Comparison of ENCODE assay signal across 16 mouse cellular contexts in the genomic region with DNA sequence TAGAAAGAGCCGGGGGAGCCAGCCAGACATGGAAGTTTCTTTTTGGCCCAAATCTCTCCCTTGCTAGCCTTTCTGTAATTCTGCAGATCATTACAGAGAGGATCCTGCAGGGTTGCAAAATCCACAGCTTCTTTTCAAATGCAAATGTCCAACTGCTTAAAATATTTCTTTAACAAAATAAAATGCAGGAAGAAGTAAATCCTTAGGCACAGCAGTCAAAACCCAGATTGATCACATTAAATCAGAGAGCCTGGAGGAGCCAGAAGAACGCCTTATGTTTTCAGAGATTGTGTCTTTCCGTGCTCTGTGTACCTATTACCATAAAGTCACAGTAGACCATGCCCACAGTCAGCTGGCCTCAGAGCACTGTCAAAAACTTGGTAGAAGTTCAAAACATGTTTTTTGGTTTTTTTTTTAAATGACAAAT.
DNase-seq lines count a peak whose midpoint lies in the region; ATAC-seq and TF ChIP-seq lines count a peak whose summit lies in the region.
"Had no signal": no experiment of that assay in that cellular context is flagged by ENCODE, and none has a peak within 500 bp of the region (broad histone marks: within the 10 kb centered on the region; RNA-seq: fewer than 3 reads in every experiment).

No protein-coding gene starts in this region.

- H3K4me2 ChIP-seq in lung, embryonic 16.5 days (ENCODE audit: low read depth, low read length) = no peak overlapping the region
- no peak overlapping the region for H3K4me2 ChIP-seq in forebrain, embryonic 14.5 days (ENCODE audit: low read length)
- H3K4me2 ChIP-seq in midbrain, postnatal 0 days (ENCODE audit: low read depth, low read length, poor library complexity, severe bottlenecking) = no peak overlapping the region; the same call in 1 of the 2 replicates
- no peak overlapping the region for H3K4me2 ChIP-seq in hindbrain, postnatal 0 days (ENCODE audit: low read depth, low read length)
- H3K4me2 ChIP-seq: heart, embryonic 15.5 days; limb, embryonic 15.5 days had no signal

- peak; percentile 52; the same call in 1 of the 2 replicates for ATAC-seq in frontal cortex, adult (ENCODE audit: low TSS enrichment)
- ATAC-seq in lung, embryonic 16.5 days (ENCODE audit: low read depth) = no peak
- ATAC-seq in forebrain, embryonic 14.5 days = peak; percentile 74
- ATAC-seq in midbrain, postnatal 0 days (ENCODE audit: low FRiP score) = 0 out of 2 replicates have a peak, but pooled peaks have one; percentile 54
- ATAC-seq in hindbrain, postnatal 0 days = no peak

- TF ChIP-seq CTCF in midbrain, postnatal 0 days (IDR thresholded peaks at IDR 0.05) = no peak
- TF ChIP-seq CTCF in hindbrain, postnatal 0 days (IDR thresholded peaks at IDR 0.05; ENCODE audit: low read depth) = no peak

- peak overlapping the region; percentile 36; the same call in 1 of the 2 replicates for H3K27ac ChIP-seq in lung, embryonic 16.5 days (ENCODE audit: low read length)
- H3K27ac ChIP-seq in forebrain, embryonic 14.5 days (ENCODE audit: low read depth, low read length) = no peak overlapping the region
- 0 out of 2 replicates have a peak overlapping the region, but pooled peaks have one; percentile 26 for H3K27ac ChIP-seq in midbrain, postnatal 0 days (ENCODE audit: low read depth, low read length)
- no peak overlapping the region for H3K27ac ChIP-seq in hindbrain, postnatal 0 days
- H3K27ac ChIP-seq: heart, embryonic 15.5 days; limb, embryonic 15.5 days had no signal

- no peaks in the 10 kb centered on the region for H3K9me3 ChIP-seq in lung, embryonic 16.5 days (ENCODE audit: control insufficient read depth, low read length)
- H3K9me3 ChIP-seq in forebrain, embryonic 14.5 days (replicated peaks; ENCODE audit: control insufficient read depth, low read length) = no peaks in the 10 kb centered on the region
- H3K9me3 ChIP-seq in midbrain, postnatal 0 days (ENCODE audit: low read length) = no peaks in the 10 kb centered on the region
- H3K9me3 ChIP-seq in hindbrain, postnatal 0 days (ENCODE audit: low read length) = no peaks in the 10 kb centered on the region
- H3K9me3 ChIP-seq: heart, embryonic 15.5 days; limb, embryonic 15.5 days had no signal

- no peaks in the 10 kb centered on the region for H3K27me3 ChIP-seq in lung, embryonic 16.5 days (ENCODE audit: control insufficient read depth, insufficient read depth, low read depth, low read length)
- no peaks in the 10 kb centered on the region for H3K27me3 ChIP-seq in forebrain, embryonic 14.5 days (replicated peaks; ENCODE audit: control insufficient read depth, insufficient read depth, low read length)
- no peaks in the 10 kb centered on the region for H3K27me3 ChIP-seq in midbrain, postnatal 0 days (ENCODE audit: insufficient read depth, low read length)
- H3K27me3 ChIP-seq in hindbrain, postnatal 0 days (ENCODE audit: insufficient read depth, low read length) = no peaks in the 10 kb centered on the region
- H3K27me3 ChIP-seq: CH12.LX; heart, embryonic 15.5 days; limb, embryonic 15.5 days had no signal

- 0 out of 2 replicates have a peak, but pooled peaks cover 3% of the 10 kb centered on the region for H3K4me1 ChIP-seq in lung, embryonic 16.5 days (replicated peaks; ENCODE audit: control insufficient read depth, insufficient read depth, low read length)
- no peaks in the 10 kb centered on the region for H3K4me1 ChIP-seq in forebrain, embryonic 14.5 days (ENCODE audit: control insufficient read depth, insufficient read depth, low read length)
- H3K4me1 ChIP-seq in midbrain, postnatal 0 days (ENCODE audit: insufficient read depth, low read length) = no peaks in the 10 kb centered on the region
- no peaks in the 10 kb centered on the region for H3K4me1 ChIP-seq in hindbrain, postnatal 0 days (ENCODE audit: insufficient read depth, low read length)
- H3K4me1 ChIP-seq: heart, embryonic 15.5 days; limb, embryonic 15.5 days had no signal

- WGBS in lung, embryonic 16.5 days = 56% methylated on average over 3 of the region's 3 CpGs
- 10% methylated on average over 3 of the region's 3 CpGs for WGBS in forebrain, embryonic 14.5 days
- WGBS in midbrain, postnatal 0 days = 19% methylated on average over 3 of the region's 3 CpGs
- WGBS in hindbrain, postnatal 0 days = 30% methylated on average over 3 of the region's 3 CpGs

- DNase-seq in frontal cortex, postnatal 36 days (ENCODE audit: low spot score in 2 of 2) = no peak
- no peak for DNase-seq in lung, postnatal 10 days
- DNase-seq in forebrain, embryonic 14.5 days (ENCODE audit: low spot score) = peak; percentile 47
- DNase-seq in midbrain, postnatal 0 days (ENCODE audit: low spot score) = no peak
- no peak for DNase-seq in hindbrain, postnatal 0 days (ENCODE audit: low spot score)
- DNase-seq: adrenal gland, postnatal 36 days; cerebellum, adult 9-10 months; gastrocnemius, postnatal 25 days; kidney, adult 2 months; kidney, postnatal 14 days had no signal

- H3K9ac ChIP-seq in lung, embryonic 16.5 days (ENCODE audit: low read length) = no peak overlapping the region
- no peak overlapping the region for H3K9ac ChIP-seq in forebrain, embryonic 14.5 days (ENCODE audit: low read length)
- H3K9ac ChIP-seq in midbrain, postnatal 0 days (replicated peaks; ENCODE audit: low read length, poor library complexity, severe bottlenecking) = no peak overlapping the region
- H3K9ac ChIP-seq in hindbrain, postnatal 0 days (replicated peaks; ENCODE audit: low read length) = no peak overlapping the region
- H3K9ac ChIP-seq: heart, embryonic 15.5 days; limb, embryonic 15.5 days had no signal

- no peak overlapping the region for H3K4me3 ChIP-seq in lung, embryonic 16.5 days (ENCODE audit: low read length)
- no peak overlapping the region for H3K4me3 ChIP-seq in forebrain, embryonic 14.5 days (ENCODE audit: low read depth, low read length)
- no peak overlapping the region for H3K4me3 ChIP-seq in midbrain, postnatal 0 days (ENCODE audit: low read depth, low read length)
- H3K4me3 ChIP-seq in hindbrain, postnatal 0 days (ENCODE audit: low read length) = no peak overlapping the region
- H3K4me3 ChIP-seq: erythroblast, embryonic 14.5 days; heart, embryonic 15.5 days; limb, embryonic 15.5 days had no signal

- no peaks in the 10 kb centered on the region for H3K36me3 ChIP-seq in lung, embryonic 16.5 days (ENCODE audit: control insufficient read depth, insufficient read depth, low read length)
- no peaks in the 10 kb centered on the region for H3K36me3 ChIP-seq in forebrain, embryonic 14.5 days (ENCODE audit: control insufficient read depth, insufficient read depth, low read length)
- H3K36me3 ChIP-seq in midbrain, postnatal 0 days (ENCODE audit: insufficient read depth, low read length) = no peaks in the 10 kb centered on the region
- no peaks in the 10 kb centered on the region for H3K36me3 ChIP-seq in hindbrain, postnatal 0 days (ENCODE audit: insufficient read depth, low read length)
- H3K36me3 ChIP-seq: heart, embryonic 15.5 days; limb, embryonic 15.5 days had no signal

Comparison
In these comparisons a context has a peak if more than half of its experiments do, and no peak if none do; other contexts are left out.
1. ATAC-seq: peak in frontal cortex, adult (single experiment), forebrain, embryonic 14.5 days (single experiment) and midbrain, postnatal 0 days (single experiment); none in lung, embryonic 16.5 days (single experiment) and hindbrain, postnatal 0 days (single experiment).
2. H3K27ac ChIP-seq: peak in lung, embryonic 16.5 days (single experiment) and midbrain, postnatal 0 days (single experiment); none in forebrain, embryonic 14.5 days (single experiment) and hindbrain, postnatal 0 days (single experiment).